Mouse (Mus musculus) kidney, embryonic 14.5 days (tissue): ENCODE measurements around the gene Zdhhc17. TPM values are rescaled to one million over a fixed set of nuclear protein-coding genes. Genes with fewer than 3 reads are reported as not detected.

ENCODE experiments used
- ATAC-seq: fragments of 200-750 bp; cut with Nextera tagmentation; 2 replicates; pipeline ENCODE4 v1.8.0; 2017; ENCODE audit warnings: moderate number of reproducible peaks, mild to moderate bottlenecking, moderate TSS enrichment, moderate library complexity; ENCODE audit not compliant: low FRiP score, low TSS enrichment
- H3K27ac ChIP-seq: fragments of 300-500 bp; sonication (generic); 2 replicates; pipeline ENCODE4 v1.5.1; 2014; ENCODE audit warnings: low read depth, mild to moderate bottlenecking, low read length, moderate library complexity, mixed read lengths
- H3K27me3 ChIP-seq: fragments of 300-500 bp; sonication (generic); 2 replicates; pipeline ENCODE4 v1.6.1; 2014; ENCODE audit warnings: mild to moderate bottlenecking, low read length; ENCODE audit not compliant: control insufficient read depth, insufficient read depth
- H3K36me3 ChIP-seq: fragments of 300-500 bp; sonication (generic); 2 replicates; pipeline ENCODE4 v1.6.1; 2014; ENCODE audit warnings: low read length, mixed read lengths; ENCODE audit not compliant: control insufficient read depth, insufficient read depth
- H3K4me1 ChIP-seq: fragments of 300-500 bp; sonication (generic); 2 replicates; pipeline ENCODE4 v1.6.1; 2014; ENCODE audit warnings: low read length, mixed read lengths; ENCODE audit not compliant: control insufficient read depth, insufficient read depth
- H3K4me2 ChIP-seq: fragments of 300-500 bp; sonication (generic); replicated peaks from 2 replicates; pipeline ENCODE4 v1.6.1; 2014; ENCODE audit warnings: low read depth, mild to moderate bottlenecking, low read length
- H3K4me3 ChIP-seq: fragments of 300-500 bp; sonication (generic); 2 replicates; pipeline ENCODE4 v1.5.1; 2014; ENCODE audit warnings: mild to moderate bottlenecking, low read length
- H3K9ac ChIP-seq: fragments of 300-500 bp; sonication (generic); 2 replicates; pipeline ENCODE4 v1.6.1; 2014; ENCODE audit warnings: low read depth, mild to moderate bottlenecking, low read length, moderate library complexity
- H3K9me3 ChIP-seq: fragments of 300-500 bp; sonication (generic); 2 replicates; pipeline ENCODE4 v1.6.1; 2016; ENCODE audit warnings: low read length; ENCODE audit not compliant: control insufficient read depth
- WGBS: fragments of 180-500 bp; shearing (Covaris S2); extraction: QIAGEN DNeasy Blood & Tissue Kit; methylation state at CpG from one replicate; pipeline ENCODE4 v1.1.7; 2014; 5-methylcytosine and 5-hydroxymethylcytosine counted together
- polyA plus RNA-seq: library from polyadenylated mRNA; unstranded; fragments of >200 nt; fragmentation: Nextera tagmentation; extraction: Ambion mirVana; gene quantifications from 2 replicates; pipeline ENCODE4 v1.2.1, GENCODE M21; 2014

Zdhhc17 gene
- polyA plus RNA-seq, 1 experiment from 2014 or later = 33.5 TPM

DNA sequence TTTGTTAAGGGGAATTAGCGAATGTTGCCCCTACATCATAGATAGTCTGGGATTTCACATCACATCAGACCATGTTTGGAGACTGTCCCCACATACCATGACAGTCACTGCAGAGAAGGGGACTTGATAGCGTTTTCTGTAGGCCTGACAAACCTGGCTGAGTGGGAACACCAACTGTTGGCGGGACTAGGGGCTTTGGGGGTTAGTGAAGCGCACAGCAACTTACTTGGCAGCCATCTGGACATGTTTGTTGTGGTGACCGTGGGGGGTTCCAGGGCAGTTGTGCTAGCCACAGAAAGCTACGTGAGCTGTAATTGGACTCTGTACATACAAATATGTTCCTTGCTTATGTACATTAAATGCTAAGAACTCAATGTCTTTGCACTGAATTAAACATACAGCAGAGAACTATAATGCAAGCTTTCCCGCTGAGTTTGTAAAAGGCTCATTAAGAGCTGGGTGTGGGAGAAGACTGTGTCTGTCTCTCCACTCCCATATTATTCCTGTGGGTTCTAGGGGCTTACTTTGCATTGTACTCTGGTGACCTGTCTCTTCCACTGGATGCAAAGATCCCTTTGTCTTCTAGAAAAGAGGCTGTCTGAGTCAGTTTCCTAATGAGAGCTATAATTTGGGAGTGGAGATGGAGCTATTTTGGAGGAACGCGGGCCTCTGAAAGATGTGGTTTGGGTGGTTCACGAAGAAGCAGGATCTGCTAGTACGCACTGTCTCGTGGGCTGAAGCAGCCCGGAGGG is 78.6 kb downstream of the Zdhhc17 start:
- Histone ChIP-seq H3K36me3 (peaks cover 6% of the 10 kb centered on the region; the same call in 1 of the 2 replicates), H3K4me1 (peaks cover 21% of the 10 kb centered on the region), H3K9me3 (no peaks in the 10 kb centered on the region), H3K27ac (peak overlapping the region; percentile 34; the same call in 1 of the 2 replicates), H3K4me2 (peak overlapping the region; percentile 31), H3K4me3 (no peak overlapping the region; the same call in 1 of the 2 replicates), H3K9ac (no peak overlapping the region), H3K27me3 (no peaks in the 10 kb centered on the region)
- WGBS = 61% methylated on average over 13 of the region's 13 CpGs
- no peak for ATAC-seq

DNA sequence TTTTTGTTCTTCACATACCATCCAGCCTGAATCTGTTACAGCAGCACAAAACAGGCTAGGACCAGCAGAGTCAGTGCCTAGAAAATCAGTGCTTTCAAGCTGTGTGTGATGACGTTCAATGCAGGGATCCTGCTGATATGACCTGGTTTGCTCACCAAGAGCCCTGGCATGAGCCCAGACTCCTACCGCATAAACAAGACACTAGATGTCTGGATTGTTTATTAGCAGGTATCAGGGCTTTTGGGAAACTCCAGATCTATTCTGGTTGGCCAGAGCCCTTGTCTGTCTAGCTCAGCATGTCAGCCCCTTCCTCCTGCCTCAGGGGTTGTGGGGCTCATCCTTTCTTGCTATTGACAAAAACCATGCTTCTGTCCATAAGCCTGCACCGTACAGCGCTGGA is 80.2 kb downstream of the Zdhhc17 start:
- Histone ChIP-seq H3K4me1 (peaks cover 21% of the 10 kb centered on the region), H3K4me3 (no peak overlapping the region), H3K36me3 (no peaks in the 10 kb centered on the region), H3K27ac (no peak overlapping the region), H3K9me3 (no peaks in the 10 kb centered on the region), H3K9ac (no peak overlapping the region), H3K4me2 (no peak overlapping the region), H3K27me3 (no peaks in the 10 kb centered on the region)
- WGBS = 75% methylated on average over 4 of the region's 4 CpGs
- no peak; the same call in 1 of the 2 replicates for ATAC-seq

DNA sequence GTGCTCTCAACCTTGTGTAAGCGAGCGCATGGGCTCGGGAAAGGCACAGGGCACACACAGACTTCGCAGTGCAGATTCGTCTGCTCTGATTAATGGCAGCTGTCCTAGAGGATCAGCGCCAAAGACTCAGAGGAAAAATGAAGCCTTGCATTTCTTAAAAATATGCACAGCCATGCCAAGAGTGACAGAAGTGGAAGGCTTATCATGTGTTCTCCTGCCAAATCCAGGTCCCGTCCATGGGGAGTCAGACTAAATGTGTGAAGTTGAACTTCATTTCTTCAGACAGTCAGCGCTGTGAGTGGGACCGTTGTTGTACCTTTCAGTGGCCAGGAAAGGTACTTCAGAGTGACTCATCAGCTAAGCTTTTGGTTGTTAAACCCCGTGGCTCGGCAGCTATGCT is 82.4 kb downstream of the Zdhhc17 start:
- Histone ChIP-seq H3K9ac (no peak overlapping the region), H3K4me3 (no peak overlapping the region), H3K27ac (no peak overlapping the region), H3K36me3 (no peaks in the 10 kb centered on the region), H3K9me3 (no peaks in the 10 kb centered on the region), H3K27me3 (no peaks in the 10 kb centered on the region), H3K4me1 (peaks cover 24% of the 10 kb centered on the region), H3K4me2 (no peak overlapping the region)
- 55% methylated on average over 11 of the region's 11 CpGs for WGBS
- ATAC-seq = no peak

DNA sequence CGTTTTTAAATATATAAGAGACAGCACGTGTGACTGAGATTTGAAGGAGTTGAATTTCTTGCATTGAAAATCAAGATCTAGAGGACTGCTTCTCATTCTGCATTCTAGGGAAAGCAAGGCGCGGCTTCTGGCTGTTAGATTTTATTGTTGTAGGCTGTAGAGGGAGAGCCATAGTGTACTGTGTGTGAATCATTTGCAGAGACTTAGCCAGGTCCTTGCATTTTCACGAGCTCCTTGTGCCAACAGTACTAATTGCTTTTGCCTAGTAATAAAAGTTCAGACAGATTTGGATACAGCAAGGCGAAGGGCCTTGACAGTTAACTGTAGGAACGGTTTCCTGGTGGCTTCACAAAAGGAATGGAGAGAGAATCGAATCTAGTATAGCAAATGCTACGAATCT is 87.3 kb downstream of the Zdhhc17 start:
- Histone ChIP-seq H3K27ac (no peak overlapping the region), H3K36me3 (no peaks in the 10 kb centered on the region), H3K9me3 (no peaks in the 10 kb centered on the region), H3K27me3 (no peaks in the 10 kb centered on the region), H3K9ac (no peak overlapping the region), H3K4me1 (0 out of 2 replicates have a peak, but pooled peaks cover 3% of the 10 kb centered on the region), H3K4me2 (peak overlapping the region; percentile 28), H3K4me3 (no peak overlapping the region)
- WGBS = 62% methylated on average over 9 of the region's 9 CpGs
- ATAC-seq = no peak

DNA sequence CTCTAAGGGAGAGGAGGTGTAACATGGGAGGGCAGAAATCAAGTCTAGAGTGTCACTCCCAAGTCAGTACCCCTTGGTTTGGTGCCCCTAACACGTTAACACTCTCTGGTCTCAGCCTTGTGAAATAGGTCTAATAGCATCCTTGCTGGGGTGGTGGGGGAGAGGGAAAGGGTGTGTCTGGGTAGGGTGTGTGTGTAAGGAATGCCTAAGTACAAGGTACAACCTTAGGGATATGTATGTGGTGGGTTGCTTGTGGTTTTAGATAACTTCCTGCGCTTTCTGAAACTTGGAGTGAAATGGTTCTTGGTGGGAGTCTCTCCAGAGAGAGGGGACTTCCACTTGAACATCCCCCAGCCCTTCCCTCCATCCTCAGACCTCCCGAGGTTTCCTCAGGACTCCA is 88.0 kb downstream of the Zdhhc17 start:
- Histone ChIP-seq H3K27me3 (no peaks in the 10 kb centered on the region), H3K4me1 (0 out of 2 replicates have a peak, but pooled peaks cover 3% of the 10 kb centered on the region), H3K27ac (no peak overlapping the region), H3K4me2 (peak overlapping the region; percentile 79), H3K36me3 (no peaks in the 10 kb centered on the region), H3K4me3 (no peak overlapping the region; the same call in 1 of the 2 replicates), H3K9me3 (no peaks in the 10 kb centered on the region), H3K9ac (no peak overlapping the region)
- 50% methylated on average over 3 of the region's 3 CpGs for WGBS
- no peak for ATAC-seq

DNA sequence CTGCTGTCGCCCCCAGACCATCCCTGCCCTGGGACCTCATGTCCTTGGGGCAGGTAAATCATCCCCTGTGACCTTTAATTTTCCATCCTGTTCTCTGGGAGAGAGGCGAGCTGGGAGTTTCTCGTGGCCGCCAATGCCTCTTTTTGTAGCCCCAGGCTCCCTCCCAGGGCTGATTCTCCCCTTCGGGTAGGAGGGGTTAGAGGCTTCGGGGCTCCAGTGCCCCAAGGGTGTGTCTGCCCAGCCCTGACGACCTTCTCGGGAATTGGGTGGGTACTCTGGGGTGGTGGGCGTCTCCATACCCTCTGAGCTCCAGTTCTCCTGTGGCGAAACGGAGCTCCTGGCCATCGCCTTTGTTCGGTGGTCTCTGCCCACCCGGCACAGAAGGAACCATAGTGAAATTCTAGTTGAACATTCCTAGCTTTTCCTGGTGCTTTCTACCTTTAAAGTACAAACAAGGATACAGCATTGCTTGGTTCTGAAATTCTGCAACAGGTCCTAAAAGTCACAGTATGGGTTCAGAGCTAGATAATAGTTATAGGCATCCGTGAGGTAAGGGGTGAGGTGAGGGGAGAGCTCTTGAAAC is 89.5 kb downstream of the Zdhhc17 start:
- ATAC-seq = no peak; the same call in 1 of the 2 replicates
- no peaks in the 10 kb centered on the region for H3K36me3 ChIP-seq
- H3K4me3 ChIP-seq = peak overlapping the region; percentile 70
- peak overlapping the region; percentile 97; the same call in 1 of the 2 replicates for H3K27ac ChIP-seq
- H3K4me2 ChIP-seq = peak overlapping the region; percentile 79
- no peaks in the 10 kb centered on the region for H3K27me3 ChIP-seq
- H3K9me3 ChIP-seq = no peaks in the 10 kb centered on the region
- WGBS = under 1% methylated on average over 15 of the region's 15 CpGs
- H3K4me1 ChIP-seq = 0 out of 2 replicates have a peak, but pooled peaks cover 3% of the 10 kb centered on the region
- peak overlapping the region; percentile 79 for H3K9ac ChIP-seq

DNA sequence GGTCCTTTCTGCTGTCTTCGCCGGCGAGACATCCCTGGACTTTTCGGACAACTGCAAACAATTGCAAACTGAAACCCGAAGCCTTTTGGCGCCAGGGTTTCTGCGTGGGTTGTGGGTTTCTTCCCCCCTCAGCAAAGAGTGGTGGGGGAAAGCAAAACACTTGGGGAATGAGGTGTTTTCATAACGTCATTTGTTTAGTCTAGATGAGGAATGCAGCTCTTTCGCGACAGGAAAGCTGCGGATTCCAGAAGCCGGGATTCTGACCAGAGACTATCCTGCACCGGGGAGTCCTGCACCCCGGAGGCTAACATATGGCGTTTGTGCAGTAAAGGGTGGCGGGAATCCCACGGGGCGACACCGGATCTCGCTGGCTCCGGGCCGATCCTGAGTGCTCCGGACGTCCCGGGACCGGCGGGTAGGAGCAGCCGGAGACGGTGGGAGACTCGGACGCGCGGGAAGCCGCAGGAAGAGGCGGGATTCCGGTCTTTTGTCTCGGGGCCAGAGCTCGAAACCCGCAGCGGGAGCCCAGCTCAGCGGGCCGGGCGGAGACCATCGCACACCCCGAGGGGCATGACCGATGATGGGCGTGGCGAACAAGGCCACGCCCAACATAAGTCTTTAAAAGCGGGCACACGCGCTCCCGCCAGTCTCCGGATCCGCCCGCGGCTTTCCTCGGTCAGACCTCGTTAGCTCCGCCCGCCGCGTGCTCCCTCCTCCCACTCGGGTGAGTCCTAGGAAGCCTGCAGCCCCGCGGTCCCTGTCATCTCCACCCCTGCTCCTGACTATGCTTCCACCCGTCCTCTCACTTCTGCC is 90.2 kb downstream of the Zdhhc17 start, which contains the start of gene Csrp2:
Gene Csrp2, plus strand, starts transcription at position 259 of the 813 bp plus-strand sequence.
- H3K27ac ChIP-seq = peak within 1 kb of the TSS; percentile 97
- peak within 1 kb of the TSS; percentile 70 for H3K4me3 ChIP-seq
- H3K4me1 ChIP-seq = 0 out of 2 replicates have a peak, but pooled peaks cover 3% of the 10 kb centered on the region
- H3K9me3 ChIP-seq = no peaks in the 10 kb centered on the region
- H3K4me2 ChIP-seq = peak within 1 kb of the TSS; percentile 79
- no peaks in the 10 kb centered on the region for H3K36me3 ChIP-seq
- ATAC-seq = peak; percentile 90
- H3K27me3 ChIP-seq = no peaks in the 10 kb centered on the region
- H3K9ac ChIP-seq = peak within 1 kb of the TSS; percentile 79
- under 1% methylated on average over 65 of the region's 67 CpGs for WGBS

DNA sequence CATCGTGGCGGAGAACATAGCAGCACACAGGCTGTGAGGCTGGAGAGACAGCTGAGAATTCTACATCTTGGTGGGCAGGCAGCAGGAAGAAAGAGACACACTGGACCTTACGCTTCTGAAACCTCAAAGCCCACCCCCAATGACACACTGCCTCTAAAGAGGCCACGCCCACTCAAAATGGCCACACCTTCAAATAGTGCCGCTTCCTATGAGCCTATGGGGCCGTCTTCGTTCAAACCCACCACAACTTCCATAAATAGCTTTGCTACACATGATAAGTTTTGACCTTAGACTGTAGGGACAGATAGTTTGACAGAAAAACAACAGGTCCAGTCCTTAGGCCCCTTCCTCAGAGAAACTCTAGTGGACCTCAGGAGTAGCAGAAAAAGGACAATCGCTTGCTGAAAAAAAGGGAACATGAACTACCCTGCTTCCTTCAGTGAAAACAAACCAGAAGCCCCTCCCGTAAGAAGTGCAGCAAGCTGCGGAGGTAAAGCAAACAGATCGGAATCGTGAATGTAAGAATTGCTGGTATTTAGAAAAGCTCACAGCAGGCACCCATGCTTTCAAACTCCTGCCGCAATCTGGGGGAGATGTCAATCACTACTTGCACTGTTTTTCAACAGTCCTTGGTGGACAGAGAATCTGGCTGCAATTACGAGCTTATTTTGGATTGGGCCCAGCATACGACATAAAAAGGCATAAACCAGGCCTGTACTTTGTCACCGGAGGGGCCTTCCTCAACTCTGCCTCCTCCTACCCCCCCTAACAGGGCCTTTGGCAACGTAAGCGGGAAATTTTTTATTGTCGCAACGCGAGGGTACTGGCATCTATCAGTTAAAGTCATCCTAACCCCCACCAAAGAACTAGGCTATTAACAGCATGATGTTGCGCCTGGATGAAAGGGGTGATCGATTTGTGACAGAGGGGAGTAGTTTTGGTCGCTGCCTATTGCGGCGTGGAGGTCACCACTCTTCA is 91.2 kb downstream of the Zdhhc17 start:
- peak overlapping the region; percentile 79; the same call in 1 of the 2 replicates for H3K9ac ChIP-seq
- H3K36me3 ChIP-seq = no peaks in the 10 kb centered on the region
- H3K27me3 ChIP-seq = no peaks in the 10 kb centered on the region
- 15% methylated on average over 26 of the region's 26 CpGs for WGBS
- no peak for ATAC-seq
- H3K4me3 ChIP-seq = peak overlapping the region; percentile 70
- 0 out of 2 replicates have a peak, but pooled peaks cover 3% of the 10 kb centered on the region for H3K4me1 ChIP-seq
- H3K4me2 ChIP-seq = peak overlapping the region; percentile 79
- peak overlapping the region; percentile 97; the same call in 1 of the 2 replicates for H3K27ac ChIP-seq
- H3K9me3 ChIP-seq = no peaks in the 10 kb centered on the region
